ENCODE assay signal across 10 mouse cellular contexts in genomic region chr17:45169257-45169994, GRCm38 (mm10).
A peak's percentile ranks its signal among the peaks of the same experiment; 100 is the strongest.
DNase-seq lines count a peak whose midpoint lies in the region; ATAC-seq lines count a peak whose summit lies in the region.
"Had no signal": no experiment of that assay in that cellular context is flagged by ENCODE, and none has a peak within 500 bp of the region (broad histone marks: within the 10 kb centered on the region; RNA-seq: fewer than 3 reads in every experiment).

No protein-coding gene starts in this region.

- no peak overlapping the region for H3K9ac ChIP-seq in neural tube, embryonic 13.5 days
- no peak overlapping the region for H3K9ac ChIP-seq in midbrain, embryonic 13.5 days (replicated peaks)

- no peak for DNase-seq in neural tube, embryonic 10.5 days (ENCODE audit: extremely low spot score, low spot score)
- DNase-seq in layer of hippocampus, adult 8-10 months (ENCODE audit: low spot score in 2 of 2): peak; percentile 48 to 60
- DNase-seq in gastrocnemius, adult 18-20 months (ENCODE audit: low spot score): no peak
- DNase-seq in cerebellum, adult 8-10 months: no peak
- no peak for DNase-seq in adrenal gland, postnatal 36 days
- DNase-seq in adrenal gland, postnatal 25 days: no peak
- DNase-seq: lung, postnatal 36 days had no signal

- no peaks in the 10 kb centered on the region for H3K27me3 ChIP-seq in neural tube, embryonic 13.5 days
- no peaks in the 10 kb centered on the region for H3K27me3 ChIP-seq in midbrain, embryonic 13.5 days

- no peaks in the 10 kb centered on the region for H3K36me3 ChIP-seq in neural tube, embryonic 13.5 days
- H3K36me3 ChIP-seq in midbrain, embryonic 13.5 days: no peaks in the 10 kb centered on the region

- H3K4me2 ChIP-seq in neural tube, embryonic 13.5 days: no peak overlapping the region
- H3K4me2 ChIP-seq in midbrain, embryonic 13.5 days (replicated peaks): no peak overlapping the region

- ATAC-seq in neural tube, embryonic 13.5 days (ENCODE audit: low read depth): 0 out of 2 replicates have a peak, but pooled peaks have one; percentile 21
- ATAC-seq in midbrain, embryonic 13.5 days: peak; percentile 52
- ATAC-seq: inflammation-experienced regulatory T-cells, adult 6 months had no signal

- H3K4me3 ChIP-seq in neural tube, embryonic 13.5 days: no peak overlapping the region
- H3K4me3 ChIP-seq in midbrain, embryonic 13.5 days (replicated peaks): no peak overlapping the region

- H3K4me1 ChIP-seq in neural tube, embryonic 13.5 days (replicated peaks): peaks cover 22% of the 10 kb centered on the region
- peaks cover 18% of the 10 kb centered on the region for H3K4me1 ChIP-seq in midbrain, embryonic 13.5 days (replicated peaks)

- no peaks in the 10 kb centered on the region for H3K9me3 ChIP-seq in neural tube, embryonic 13.5 days
- H3K9me3 ChIP-seq in midbrain, embryonic 13.5 days: no peaks in the 10 kb centered on the region

- 63% methylated on average over 10 of the region's 10 CpGs for WGBS in neural tube, embryonic 13.5 days
- 55% methylated on average over 10 of the region's 10 CpGs for WGBS in midbrain, embryonic 13.5 days

- peak overlapping the region; percentile 25; the same call in 1 of the 2 replicates for H3K27ac ChIP-seq in neural tube, embryonic 13.5 days (replicated peaks)
- 0 out of 2 replicates have a peak overlapping the region, but pooled peaks have one; percentile 25 for H3K27ac ChIP-seq in midbrain, embryonic 13.5 days

Comparison
In these comparisons a context has a peak if more than half of its experiments do, and no peak if none do; other contexts are left out.
1. DNase-seq: peak in layer of hippocampus, adult 8-10 months (2 of 2); none in neural tube, embryonic 10.5 days (single experiment), gastrocnemius, adult 18-20 months (single experiment), cerebellum, adult 8-10 months (single experiment), adrenal gland, postnatal 36 days (0 of 2) and adrenal gland, postnatal 25 days (single experiment).